Mouse (Mus musculus): ENCODE data around the gene Upp2. TPM values are rescaled to one million over a fixed set of nuclear protein-coding genes. Genes with fewer than 3 reads are reported as not detected.

Upp2 gene
- total and polyA plus RNA-seq, 2 experiments: 105 to 1,754 TPM

GRCm38 (mm10) chr2:58544368-58544767 lies 22.7 kb upstream of the Upp2 start:
- DNase-seq (ENCODE audit: extremely low read depth, low read depth, low spot score): no peak
- TF ChIP-seq POLR2A (IDR thresholded peaks at IDR 0.05; ENCODE audit: extremely low read depth, insufficient read depth, low read length) (no peak), CTCF (IDR thresholded peaks at IDR 0.05; ENCODE audit: low read depth, low read length) (no peak)
- Histone ChIP-seq H3K79me2 (ENCODE audit: control insufficient read depth, insufficient read depth, low read length) (peaks cover 52% of the 10 kb centered on the region), H3K4me1 (ENCODE audit: control insufficient read depth, insufficient read depth, low read length) (peaks cover 8% of the 10 kb centered on the region), H3K9ac (ENCODE audit: low read depth, low read length) (no peak overlapping the region), H3K27ac (replicated peaks; ENCODE audit: insufficient read depth, low read depth, low read length) (no peak overlapping the region), H3K27me3 (ENCODE audit: control insufficient read depth, insufficient read depth, low read length) (no peaks in the 10 kb centered on the region), H3K4me3 (ENCODE audit: insufficient read depth, low read depth, low read length) (no peak overlapping the region), H3K36me3 (ENCODE audit: control insufficient read depth, insufficient read depth, low read length) (no peaks in the 10 kb centered on the region)
- WGBS: 74% methylated on average over 6 of the region's 6 CpGs

GRCm38 (mm10) chr2:58546264-58546663 lies 20.8 kb upstream of the Upp2 start:
- TF ChIP-seq POLR2A (IDR thresholded peaks at IDR 0.05; ENCODE audit: extremely low read depth, insufficient read depth, low read length) (no peak), CTCF (IDR thresholded peaks at IDR 0.05; ENCODE audit: low read depth, low read length) (no peak)
- Histone ChIP-seq H3K36me3 (ENCODE audit: control insufficient read depth, insufficient read depth, low read length) (no peaks in the 10 kb centered on the region), H3K27ac (replicated peaks; ENCODE audit: insufficient read depth, low read depth, low read length) (no peak overlapping the region), H3K9ac (ENCODE audit: low read depth, low read length) (no peak overlapping the region), H3K27me3 (ENCODE audit: control insufficient read depth, insufficient read depth, low read length) (no peaks in the 10 kb centered on the region), H3K79me2 (ENCODE audit: control insufficient read depth, insufficient read depth, low read length) (peaks cover 56% of the 10 kb centered on the region; the same call in 1 of the 2 replicates), H3K4me3 (ENCODE audit: insufficient read depth, low read depth, low read length) (no peak overlapping the region), H3K4me1 (ENCODE audit: control insufficient read depth, insufficient read depth, low read length) (peaks cover 20% of the 10 kb centered on the region)
- 85% methylated on average over 7 of the region's 7 CpGs for WGBS
- no peak for DNase-seq (ENCODE audit: extremely low read depth, low read depth, low spot score)

GRCm38 (mm10) chr2:58548943-58549342 lies 18.2 kb upstream of the Upp2 start:
- TF ChIP-seq CTCF (IDR thresholded peaks at IDR 0.05; ENCODE audit: low read depth, low read length): no peak
- no peak for TF ChIP-seq POLR2A (IDR thresholded peaks at IDR 0.05; ENCODE audit: extremely low read depth, insufficient read depth, low read length)
- 37% methylated on average over 7 of the region's 7 CpGs for WGBS
- H3K36me3 ChIP-seq (ENCODE audit: control insufficient read depth, insufficient read depth, low read length): no peaks in the 10 kb centered on the region
- no peak overlapping the region for H3K4me3 ChIP-seq (ENCODE audit: insufficient read depth, low read depth, low read length)
- H3K27me3 ChIP-seq (ENCODE audit: control insufficient read depth, insufficient read depth, low read length): no peaks in the 10 kb centered on the region
- H3K27ac ChIP-seq (replicated peaks; ENCODE audit: insufficient read depth, low read depth, low read length): no peak overlapping the region
- peaks cover 53% of the 10 kb centered on the region; the same call in 1 of the 2 replicates for H3K79me2 ChIP-seq (ENCODE audit: control insufficient read depth, insufficient read depth, low read length)
- H3K9ac ChIP-seq (ENCODE audit: low read depth, low read length): no peak overlapping the region
- no peak for DNase-seq (ENCODE audit: extremely low read depth, low read depth, low spot score)
- H3K4me1 ChIP-seq (ENCODE audit: control insufficient read depth, insufficient read depth, low read length): peaks cover 32% of the 10 kb centered on the region

- 50% methylated on average over 6 of the region's 6 CpGs for WGBS
- no peak for TF ChIP-seq CTCF (IDR thresholded peaks at IDR 0.05; ENCODE audit: low read depth, low read length)
- no peak for DNase-seq (ENCODE audit: extremely low read depth, low read depth, low spot score)
- no peaks in the 10 kb centered on the region for H3K27me3 ChIP-seq (ENCODE audit: control insufficient read depth, insufficient read depth, low read length)
- H3K79me2 ChIP-seq (ENCODE audit: control insufficient read depth, insufficient read depth, low read length): peaks cover 46% of the 10 kb centered on the region; the same call in 1 of the 2 replicates
- H3K9ac ChIP-seq (ENCODE audit: low read depth, low read length): no peak overlapping the region
- peaks cover 32% of the 10 kb centered on the region for H3K4me1 ChIP-seq (ENCODE audit: control insufficient read depth, insufficient read depth, low read length)
- no peak overlapping the region for H3K4me3 ChIP-seq (ENCODE audit: insufficient read depth, low read depth, low read length)
- H3K36me3 ChIP-seq (ENCODE audit: control insufficient read depth, insufficient read depth, low read length): no peaks in the 10 kb centered on the region
- no peak overlapping the region for H3K27ac ChIP-seq (replicated peaks; ENCODE audit: insufficient read depth, low read depth, low read length)
These were observed 17.1 kb upstream of the Upp2 start for GRCm38 (mm10) chr2:58549960-58550359.

- no peaks in the 10 kb centered on the region for H3K27me3 ChIP-seq (ENCODE audit: control insufficient read depth, insufficient read depth, low read length)
- H3K4me3 ChIP-seq (ENCODE audit: insufficient read depth, low read depth, low read length): no peak overlapping the region
- no peak overlapping the region for H3K9ac ChIP-seq (ENCODE audit: low read depth, low read length)
- H3K79me2 ChIP-seq (ENCODE audit: control insufficient read depth, insufficient read depth, low read length): peaks cover 49% of the 10 kb centered on the region; the same call in 1 of the 2 replicates
- TF ChIP-seq CTCF (IDR thresholded peaks at IDR 0.05; ENCODE audit: low read depth, low read length) (no peak), POLR2A (IDR thresholded peaks at IDR 0.05; ENCODE audit: extremely low read depth, insufficient read depth, low read length) (no peak)
- DNase-seq (ENCODE audit: extremely low read depth, low read depth, low spot score): no peak
- H3K36me3 ChIP-seq (ENCODE audit: control insufficient read depth, insufficient read depth, low read length): no peaks in the 10 kb centered on the region
- H3K27ac ChIP-seq (replicated peaks; ENCODE audit: insufficient read depth, low read depth, low read length): no peak overlapping the region
- WGBS: 79% methylated on average over 9 of the region's 9 CpGs
- H3K4me1 ChIP-seq (ENCODE audit: control insufficient read depth, insufficient read depth, low read length): peaks cover 32% of the 10 kb centered on the region
These were observed 16.6 kb upstream of the Upp2 start for GRCm38 (mm10) chr2:58550488-58550887.

GRCm38 (mm10) chr2:58551866-58552265 lies 15.2 kb upstream of the Upp2 start:
- Histone ChIP-seq H3K4me3 (ENCODE audit: insufficient read depth, low read depth, low read length) (no peak overlapping the region), H3K36me3 (ENCODE audit: control insufficient read depth, insufficient read depth, low read length) (no peaks in the 10 kb centered on the region), H3K79me2 (ENCODE audit: control insufficient read depth, insufficient read depth, low read length) (peaks cover 48% of the 10 kb centered on the region; the same call in 1 of the 2 replicates), H3K9ac (ENCODE audit: low read depth, low read length) (no peak overlapping the region), H3K4me1 (ENCODE audit: control insufficient read depth, insufficient read depth, low read length) (peaks cover 36% of the 10 kb centered on the region), H3K27ac (replicated peaks; ENCODE audit: insufficient read depth, low read depth, low read length) (peak overlapping the region; percentile 93), H3K27me3 (ENCODE audit: control insufficient read depth, insufficient read depth, low read length) (no peaks in the 10 kb centered on the region)
- TF ChIP-seq POLR2A (IDR thresholded peaks at IDR 0.05; ENCODE audit: extremely low read depth, insufficient read depth, low read length) (no peak), CTCF (IDR thresholded peaks at IDR 0.05; ENCODE audit: low read depth, low read length) (no peak)
- 46% methylated on average over 6 of the region's 6 CpGs for WGBS
- DNase-seq (ENCODE audit: extremely low read depth, low read depth, low spot score): no peak
